Mouse (Mus musculus): ENCODE measurements around the gene Lnx2.

DNA sequence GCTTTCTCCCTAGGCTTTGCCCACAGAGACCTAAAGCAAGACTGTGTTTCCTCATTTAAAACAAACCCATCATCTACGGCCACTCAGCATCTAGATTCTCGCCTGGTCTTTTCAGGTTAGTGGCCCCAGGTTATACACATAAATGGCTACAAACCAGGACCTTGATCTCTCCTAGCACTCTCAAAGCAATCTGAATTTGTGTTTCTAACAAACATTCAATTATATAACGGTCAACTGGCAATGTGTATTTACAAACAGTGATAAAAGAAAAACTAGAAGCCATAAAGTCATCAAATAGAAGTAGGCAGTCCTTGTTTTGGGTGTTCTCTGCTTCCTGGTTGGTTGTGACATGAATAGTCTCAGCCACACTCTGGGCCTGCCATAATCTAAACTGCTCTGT, 22.9 kb downstream of the Lnx2 start:
- TF ChIP-seq MXI1 (IDR thresholded peaks at IDR 0.05; ENCODE audit: low read depth, low read length) (no peak), UBTF (IDR thresholded peaks at IDR 0.05; ENCODE audit: low read depth, low read length) (no peak), POLR2A (IDR thresholded peaks at IDR 0.05; ENCODE audit: low read depth, low read length) (no peak), ZNF384 (IDR thresholded peaks at IDR 0.05; ENCODE audit: low read depth, low read length) (no peak), SMC3 (IDR thresholded peaks at IDR 0.05; ENCODE audit: low read depth, low read length) (no peak)
